Mouse (Mus musculus): ENCODE measurements around the gene Camsap2. TPM values are rescaled to one million over a fixed set of nuclear protein-coding genes. Genes with fewer than 3 reads are reported as not detected.
A peak's percentile ranks its signal among the peaks of the same experiment; 100 is the strongest.

Gene Camsap2
- 7.3 and 13.4 TPM in 2 replicates for polyA plus RNA-seq (2012; rRNA removed)

DNA sequence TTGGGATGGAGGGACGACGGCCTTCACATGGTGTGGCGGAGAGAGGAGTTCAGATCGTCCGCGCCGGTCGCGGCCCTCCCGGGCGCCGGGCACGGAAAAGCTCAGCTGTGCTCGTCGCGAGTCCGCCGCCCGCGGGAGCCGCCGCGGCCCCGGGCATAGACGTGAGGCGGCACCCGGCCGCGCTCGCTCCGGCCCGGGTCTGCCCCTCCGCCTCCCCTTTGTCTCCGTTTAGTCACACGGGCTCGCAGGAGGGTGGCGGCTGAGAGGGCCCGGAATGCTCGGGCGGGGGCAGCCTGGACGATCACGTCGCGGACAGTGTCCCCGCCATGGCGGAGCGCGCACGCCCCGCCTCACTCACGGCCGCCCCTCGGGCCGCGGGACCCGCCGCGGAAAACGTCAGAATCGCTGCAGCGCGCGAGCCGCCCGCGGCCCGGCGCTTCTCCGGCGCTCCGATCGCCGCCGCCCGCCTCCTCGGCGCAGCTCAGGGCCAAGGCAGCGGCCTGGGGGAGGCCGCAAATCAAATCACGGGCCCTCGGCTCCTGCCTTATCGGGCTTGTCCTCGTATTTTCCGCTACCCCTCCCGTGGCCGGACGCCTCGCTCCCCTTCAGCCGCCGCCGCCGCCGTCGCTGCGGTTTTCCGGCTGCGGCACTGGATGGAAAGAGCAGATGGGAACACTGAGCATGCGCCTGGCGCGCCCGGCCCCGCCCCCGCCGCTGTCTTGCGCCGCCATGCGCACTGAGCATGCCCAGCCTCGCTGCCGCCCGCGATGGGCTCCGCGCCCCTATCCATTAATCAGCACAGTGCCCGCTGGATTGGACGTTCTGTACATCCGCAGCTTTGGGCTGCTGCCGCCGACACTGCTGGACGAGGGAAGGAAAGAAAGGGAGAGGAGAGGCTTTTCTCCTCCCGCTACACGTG is at the start of gene Camsap2:
TSS of gene Camsap2 (minus strand) at position 651 of the 919 bp plus-strand sequence.
- Histone ChIP-seq H3K4me3 (ENCODE audit: control insufficient read depth, insufficient read depth, low read length) (peak within 1 kb of the TSS; percentile 74), H3K27me3 (ENCODE audit: control insufficient read depth, insufficient read depth, low read length) (no peaks in the 10 kb centered on the region), H3K4me1 (replicated peaks; ENCODE audit: control insufficient read depth, insufficient read depth, low read length) (peaks cover 13% of the 10 kb centered on the region), H3K27ac (ENCODE audit: control insufficient read depth, insufficient read depth, low read length) (no peak within 1 kb of the TSS), H3K36me3 (ENCODE audit: control insufficient read depth, insufficient read depth, low read length) (no peaks in the 10 kb centered on the region)
- WGBS: under 1% methylated on average over 121 of the region's 121 CpGs
- DNase-seq: peak; percentile 93
- peak; percentile 65 for TF ChIP-seq POLR2A (IDR thresholded peaks at IDR 0.05; ENCODE audit: control insufficient read depth, extremely low read depth, insufficient read depth, low read length, poor library complexity)
- TF ChIP-seq CTCF (IDR thresholded peaks at IDR 0.05; ENCODE audit: borderline replicate concordance, control insufficient read depth, extremely low read depth, insufficient read depth, low read length, poor library complexity): no peak

DNA sequence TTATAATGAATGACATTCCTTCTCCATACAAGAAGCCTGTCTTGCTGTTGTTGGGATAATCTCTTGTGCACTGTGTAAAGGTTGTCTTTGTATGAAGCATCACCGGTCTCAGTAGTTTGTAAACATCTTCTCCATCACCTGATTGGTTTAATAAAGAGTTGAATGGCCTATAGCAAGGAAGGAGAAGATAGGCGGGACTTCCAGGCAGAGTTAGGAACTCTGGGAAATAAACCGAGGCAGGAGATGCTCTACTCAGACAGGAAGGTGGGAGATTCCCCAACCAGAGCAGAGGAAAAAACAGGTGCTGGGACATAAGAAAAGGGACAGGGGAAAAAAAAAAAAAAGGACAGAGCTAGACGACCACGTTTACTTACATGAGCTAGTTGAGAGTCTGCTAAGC is 49.2 kb upstream of the Camsap2 start:
- DNase-seq: no peak
- 65% methylated on average over 5 of the region's 5 CpGs for WGBS
- H3K27me3 ChIP-seq (ENCODE audit: control insufficient read depth, insufficient read depth, low read length): no peaks in the 10 kb centered on the region
- no peak overlapping the region for H3K27ac ChIP-seq (ENCODE audit: control insufficient read depth, insufficient read depth, low read length)
- no peaks in the 10 kb centered on the region for H3K4me1 ChIP-seq (replicated peaks; ENCODE audit: control insufficient read depth, insufficient read depth, low read length)
- no peaks in the 10 kb centered on the region for H3K36me3 ChIP-seq (ENCODE audit: control insufficient read depth, insufficient read depth, low read length)
- no peak overlapping the region for H3K4me3 ChIP-seq (ENCODE audit: control insufficient read depth, insufficient read depth, low read length)
- TF ChIP-seq POLR2A (IDR thresholded peaks at IDR 0.05; ENCODE audit: control insufficient read depth, extremely low read depth, insufficient read depth, low read length, poor library complexity) (no peak), CTCF (IDR thresholded peaks at IDR 0.05; ENCODE audit: borderline replicate concordance, control insufficient read depth, extremely low read depth, insufficient read depth, low read length, poor library complexity) (no peak)

DNA sequence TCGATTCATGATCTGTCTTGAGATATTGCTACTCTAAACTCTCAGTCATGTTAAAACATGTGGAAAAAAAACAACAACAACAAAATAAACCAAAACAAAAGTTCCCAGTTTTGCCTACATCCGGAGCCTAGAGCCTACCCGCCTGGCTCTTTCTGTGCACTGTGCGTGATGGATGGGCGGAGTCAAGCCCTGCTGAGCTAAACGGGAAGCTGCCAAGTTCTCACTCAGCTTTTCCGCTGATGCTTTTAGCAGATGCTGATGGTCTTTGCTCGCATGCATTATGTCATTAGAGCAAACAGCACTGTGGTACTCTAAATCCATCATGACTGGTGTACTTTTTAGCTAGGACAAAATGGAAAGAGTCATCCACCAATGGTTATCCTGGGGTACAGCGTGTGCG is 48.6 kb upstream of the Camsap2 start:
- Histone ChIP-seq H3K36me3 (ENCODE audit: control insufficient read depth, insufficient read depth, low read length) (no peaks in the 10 kb centered on the region), H3K27ac (ENCODE audit: control insufficient read depth, insufficient read depth, low read length) (no peak overlapping the region), H3K4me3 (ENCODE audit: control insufficient read depth, insufficient read depth, low read length) (no peak overlapping the region), H3K4me1 (replicated peaks; ENCODE audit: control insufficient read depth, insufficient read depth, low read length) (no peaks in the 10 kb centered on the region), H3K27me3 (ENCODE audit: control insufficient read depth, insufficient read depth, low read length) (no peaks in the 10 kb centered on the region)
- DNase-seq: peak; percentile 23
- TF ChIP-seq CTCF (IDR thresholded peaks at IDR 0.05; ENCODE audit: borderline replicate concordance, control insufficient read depth, extremely low read depth, insufficient read depth, low read length, poor library complexity) (no peak), POLR2A (IDR thresholded peaks at IDR 0.05; ENCODE audit: control insufficient read depth, extremely low read depth, insufficient read depth, low read length, poor library complexity) (no peak)
- 34% methylated on average over 10 of the region's 10 CpGs for WGBS

DNA sequence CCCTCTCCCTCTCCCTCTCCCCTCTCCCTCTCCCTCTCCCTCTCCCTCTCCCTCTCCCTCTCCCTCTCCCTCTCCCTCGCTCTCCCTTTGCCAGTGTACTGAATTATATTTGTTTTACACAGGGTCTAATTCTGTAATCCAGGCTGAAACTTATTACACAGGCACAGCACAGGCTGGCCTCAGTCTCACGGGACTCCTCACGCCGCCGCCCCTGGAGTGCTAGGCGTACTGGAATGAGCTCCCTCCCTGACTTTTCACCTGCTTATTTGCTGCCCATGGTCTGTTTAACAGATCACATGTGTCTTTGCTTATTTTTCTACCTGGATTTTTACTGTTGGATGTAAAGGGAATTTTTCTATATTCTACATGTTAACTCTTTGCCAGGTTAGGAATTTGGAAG is 41.0 kb upstream of the Camsap2 start:
- no peak overlapping the region for H3K4me3 ChIP-seq (ENCODE audit: control insufficient read depth, insufficient read depth, low read length)
- no peaks in the 10 kb centered on the region for H3K36me3 ChIP-seq (ENCODE audit: control insufficient read depth, insufficient read depth, low read length)
- no peak overlapping the region for H3K27ac ChIP-seq (ENCODE audit: control insufficient read depth, insufficient read depth, low read length)
- 88% methylated on average over 5 of the region's 6 CpGs for WGBS
- H3K27me3 ChIP-seq (ENCODE audit: control insufficient read depth, insufficient read depth, low read length): no peaks in the 10 kb centered on the region
- TF ChIP-seq CTCF (IDR thresholded peaks at IDR 0.05; ENCODE audit: borderline replicate concordance, control insufficient read depth, extremely low read depth, insufficient read depth, low read length, poor library complexity) (no peak), POLR2A (IDR thresholded peaks at IDR 0.05; ENCODE audit: control insufficient read depth, extremely low read depth, insufficient read depth, low read length, poor library complexity) (no peak)
- no peak for DNase-seq
- H3K4me1 ChIP-seq (replicated peaks; ENCODE audit: control insufficient read depth, insufficient read depth, low read length): no peaks in the 10 kb centered on the region

DNA sequence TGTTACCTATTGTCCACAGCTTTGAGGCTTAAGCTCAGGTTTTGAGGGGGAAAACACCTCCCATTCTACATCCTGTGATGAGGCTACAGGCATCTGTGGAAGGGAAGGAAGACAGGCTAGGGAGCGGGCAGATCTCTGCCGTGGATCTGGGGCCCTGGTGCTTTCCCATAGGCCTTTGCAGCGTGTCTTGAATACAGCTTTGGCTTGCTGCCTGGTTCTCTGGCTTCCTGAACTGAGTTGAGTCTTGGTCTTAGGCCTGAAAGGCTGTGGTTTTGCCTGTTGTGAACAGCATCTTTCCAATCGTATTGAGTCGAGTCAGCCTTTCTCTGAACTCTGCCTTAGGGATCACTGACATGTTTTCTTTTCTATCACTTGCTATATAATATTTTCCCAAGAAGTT is 35.7 kb upstream of the Camsap2 start:
- 40% methylated on average over 5 of the region's 5 CpGs for WGBS
- Histone ChIP-seq H3K4me3 (ENCODE audit: control insufficient read depth, insufficient read depth, low read length) (no peak overlapping the region), H3K27me3 (ENCODE audit: control insufficient read depth, insufficient read depth, low read length) (no peaks in the 10 kb centered on the region), H3K36me3 (ENCODE audit: control insufficient read depth, insufficient read depth, low read length) (no peaks in the 10 kb centered on the region), H3K4me1 (replicated peaks; ENCODE audit: control insufficient read depth, insufficient read depth, low read length) (no peaks in the 10 kb centered on the region), H3K27ac (ENCODE audit: control insufficient read depth, insufficient read depth, low read length) (no peak overlapping the region)
- no peak for DNase-seq
- TF ChIP-seq POLR2A (IDR thresholded peaks at IDR 0.05; ENCODE audit: control insufficient read depth, extremely low read depth, insufficient read depth, low read length, poor library complexity) (no peak), CTCF (IDR thresholded peaks at IDR 0.05; ENCODE audit: borderline replicate concordance, control insufficient read depth, extremely low read depth, insufficient read depth, low read length, poor library complexity) (no peak)

DNA sequence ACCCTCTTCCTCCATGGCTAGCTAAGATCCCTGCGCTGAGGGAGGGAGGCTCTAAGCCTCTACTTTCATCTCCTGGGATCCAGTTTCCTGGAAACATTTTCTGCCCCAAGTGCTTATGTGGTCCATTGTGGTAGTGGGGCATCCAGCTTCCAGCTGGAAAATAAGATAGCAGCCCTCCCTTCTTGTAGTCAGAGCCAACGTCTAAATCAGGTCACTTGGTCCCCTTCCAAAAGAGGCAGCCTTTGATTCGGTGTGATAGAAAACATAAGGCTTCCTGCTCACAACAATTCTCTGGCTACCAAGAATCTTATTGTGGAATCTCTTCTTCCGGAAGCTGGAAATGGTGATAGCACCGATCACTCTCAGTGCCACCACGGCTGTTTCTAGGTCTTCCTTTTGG is 35.3 kb upstream of the Camsap2 start:
- Histone ChIP-seq H3K27me3 (ENCODE audit: control insufficient read depth, insufficient read depth, low read length) (no peaks in the 10 kb centered on the region), H3K36me3 (ENCODE audit: control insufficient read depth, insufficient read depth, low read length) (no peaks in the 10 kb centered on the region), H3K27ac (ENCODE audit: control insufficient read depth, insufficient read depth, low read length) (no peak overlapping the region), H3K4me3 (ENCODE audit: control insufficient read depth, insufficient read depth, low read length) (no peak overlapping the region), H3K4me1 (replicated peaks; ENCODE audit: control insufficient read depth, insufficient read depth, low read length) (no peaks in the 10 kb centered on the region)
- 87% methylated on average over 6 of the region's 6 CpGs for WGBS
- DNase-seq: no peak
- TF ChIP-seq POLR2A (IDR thresholded peaks at IDR 0.05; ENCODE audit: control insufficient read depth, extremely low read depth, insufficient read depth, low read length, poor library complexity) (no peak), CTCF (IDR thresholded peaks at IDR 0.05; ENCODE audit: borderline replicate concordance, control insufficient read depth, extremely low read depth, insufficient read depth, low read length, poor library complexity) (no peak)
